Mouse (Mus musculus): Measurements from ENCODE around the gene Arhgap19.

Gene Arhgap19

GRCm38 (mm10) chr19:41754760-41755159 lies 47.1 kb downstream of the Arhgap19 start:
- in situ Hi-C loops (cut with MboI; ENCODE audit: low sequenced_read_pairs), result loop anchor here (5.0 to 25.0 kb wide), 2 partner anchors 97 to 442 kb away; no protein-coding TSS in a partner anchor

GRCm38 (mm10) chr19:41751906-41752305 lies 49.9 kb downstream of the Arhgap19 start:
- in situ Hi-C loops (cut with MboI; ENCODE audit: low sequenced_read_pairs), result loop anchor here (25.0 kb wide), 1 partner anchor 440 kb away; no protein-coding TSS in a partner anchor

GRCm38 (mm10) chr19:41747436-41747835 lies 54.4 kb downstream of the Arhgap19 start:
- in situ Hi-C loops (cut with MboI; ENCODE audit: low sequenced_read_pairs), result no loop called here

GRCm38 (mm10) chr19:41745941-41746557 lies 55.8 kb downstream of the Arhgap19 start:
- in situ Hi-C loops (cut with MboI; ENCODE audit: low sequenced_read_pairs), result no loop called here

GRCm38 (mm10) chr19:41743396-41743795 lies 58.5 kb downstream of the Arhgap19 start, which contains the start of gene Slit1:
Gene Slit1 (minus strand): TSS chr19:41743665.
- in situ Hi-C loops (cut with MboI; ENCODE audit: low sequenced_read_pairs), result no loop called here

GRCm38 (mm10) chr19:41738896-41739295 lies 63.0 kb downstream of the Arhgap19 start:
- in situ Hi-C loops (cut with MboI; ENCODE audit: low sequenced_read_pairs), result no loop called here

- in situ Hi-C loops (cut with MboI; ENCODE audit: low sequenced_read_pairs), result no loop called here
Measured at GRCm38 (mm10) chr19:41738429-41738805, 63.4 kb downstream of the Arhgap19 start.

GRCm38 (mm10) chr19:41737657-41738428 lies 64.0 kb downstream of the Arhgap19 start:
- in situ Hi-C loops (cut with MboI; ENCODE audit: low sequenced_read_pairs), result no loop called here

GRCm38 (mm10) chr19:41734685-41735084 lies 67.2 kb downstream of the Arhgap19 start:
- in situ Hi-C loops (cut with MboI; ENCODE audit: low sequenced_read_pairs), result no loop called here

- in situ Hi-C loops (cut with MboI; ENCODE audit: low sequenced_read_pairs), result no loop called here
Measured at GRCm38 (mm10) chr19:41725491-41725890, 76.4 kb downstream of the Arhgap19 start.

- in situ Hi-C loops (cut with MboI; ENCODE audit: low sequenced_read_pairs), result no loop called here
Measured at GRCm38 (mm10) chr19:41724831-41725470, 76.9 kb downstream of the Arhgap19 start.

- in situ Hi-C loops (cut with MboI; ENCODE audit: low sequenced_read_pairs), result no loop called here
Measured at GRCm38 (mm10) chr19:41723337-41723736, 78.5 kb downstream of the Arhgap19 start.

GRCm38 (mm10) chr19:41719436-41719835 lies 82.4 kb downstream of the Arhgap19 start:
- in situ Hi-C loops (cut with MboI; ENCODE audit: low sequenced_read_pairs), result no loop called here
